Mouse (Mus musculus): Measurements from ENCODE around the gene Ms4a14. TPM values are rescaled to one million over a fixed set of nuclear protein-coding genes. Genes with fewer than 3 reads are reported as not detected.
A peak's percentile ranks its signal among the peaks of the same experiment; 100 is the strongest.
"Not testable (repeated sequence)": the region's sequence is repeated elsewhere in the genome, so short reads cannot be mapped to it uniquely, and the experiment has no call there.

The Ms4a14 gene
- polyA plus RNA-seq, 1 experiment from 2014 or later = not detected

GRCm38 (mm10) chr19:11298939-11299338 is 15.3 kb downstream of the Ms4a14 start:
- WGBS = 48% methylated on average over 2 of the region's 2 CpGs
- Histone ChIP-seq H3K9me3 (replicated peaks) (no peaks in the 10 kb centered on the region), H3K27me3 (ENCODE audit: low read depth, poor library complexity, severe bottlenecking) (no peaks in the 10 kb centered on the region), H3K4me1 (no peaks in the 10 kb centered on the region), H3K27ac (replicated peaks) (no peak overlapping the region), H3K4me3 (no peak overlapping the region), H3K36me3 (no peaks in the 10 kb centered on the region)
- no peak for DNase-seq (ENCODE audit: low spot score)

- DNase-seq (ENCODE audit: low spot score) = peak; percentile 12
- 10% methylated on average over 3 of the region's 3 CpGs for WGBS
- not testable (repeated sequence) for H3K9me3 ChIP-seq (replicated peaks); H3K27me3 ChIP-seq (ENCODE audit: low read depth, poor library complexity, severe bottlenecking); H3K27ac ChIP-seq (replicated peaks); H3K36me3 ChIP-seq; H3K4me1 ChIP-seq
- peak overlapping the region; percentile 48; the same call in 1 of the 2 replicates for H3K4me3 ChIP-seq
Observed at GRCm38 (mm10) chr19:11293616-11294015, 20.6 kb downstream of the Ms4a14 start.

- Histone ChIP-seq H3K9me3 (replicated peaks) (no peaks in the 10 kb centered on the region), H3K27ac (replicated peaks) (peak overlapping the region; percentile 72), H3K4me3 (peak overlapping the region; percentile 48), H3K27me3 (ENCODE audit: low read depth, poor library complexity, severe bottlenecking) (no peaks in the 10 kb centered on the region), H3K36me3 (no peaks in the 10 kb centered on the region), H3K4me1 (no peaks in the 10 kb centered on the region)
- DNase-seq (ENCODE audit: low spot score) = peak; percentile 43
- 11% methylated on average over 12 of the region's 12 CpGs for WGBS
Observed at GRCm38 (mm10) chr19:11292990-11293389, 21.3 kb downstream of the Ms4a14 start.

- H3K36me3 ChIP-seq = no peaks in the 10 kb centered on the region
- no peaks in the 10 kb centered on the region for H3K9me3 ChIP-seq (replicated peaks)
- H3K27me3 ChIP-seq (ENCODE audit: low read depth, poor library complexity, severe bottlenecking) = no peaks in the 10 kb centered on the region
- 96% methylated on average over 2 of the region's 2 CpGs for WGBS
- no peaks in the 10 kb centered on the region for H3K4me1 ChIP-seq
- no peak for DNase-seq (ENCODE audit: low spot score)
- no peak within 1 kb of the TSS for H3K4me3 ChIP-seq
- H3K27ac ChIP-seq (replicated peaks) = no peak within 1 kb of the TSS
Observed at GRCm38 (mm10) chr19:11283773-11284172, 30.5 kb downstream of the Ms4a14 start, which contains the start of gene Ms4a5. Gene Ms4a5, minus strand, starts transcription at chr19:11283873.

GRCm38 (mm10) chr19:11280223-11280622 is 34.0 kb downstream of the Ms4a14 start:
- Histone ChIP-seq H3K27ac (replicated peaks) (no peak overlapping the region), H3K4me3 (no peak overlapping the region), H3K27me3 (ENCODE audit: low read depth, poor library complexity, severe bottlenecking) (no peaks in the 10 kb centered on the region), H3K4me1 (no peaks in the 10 kb centered on the region), H3K36me3 (no peaks in the 10 kb centered on the region), H3K9me3 (replicated peaks) (no peaks in the 10 kb centered on the region)
- no peak for DNase-seq (ENCODE audit: low spot score)
- 88% methylated on average over 3 of the region's 3 CpGs for WGBS

- Histone ChIP-seq H3K9me3 (replicated peaks) (no peaks in the 10 kb centered on the region), H3K4me3 (no peak overlapping the region), H3K4me1 (no peaks in the 10 kb centered on the region), H3K27ac (replicated peaks) (no peak overlapping the region), H3K27me3 (ENCODE audit: low read depth, poor library complexity, severe bottlenecking) (no peaks in the 10 kb centered on the region), H3K36me3 (no peaks in the 10 kb centered on the region)
- 86% methylated on average over 5 of the region's 5 CpGs for whole genome bisulfite sequencing
- no peak for DNase-seq (ENCODE audit: low spot score)
Observed at GRCm38 (mm10) chr19:11276431-11276830, 37.8 kb downstream of the Ms4a14 start.

GRCm38 (mm10) chr19:11266956-11267355 is 47.3 kb downstream of the Ms4a14 start:
- Histone ChIP-seq H3K4me1 (no peaks in the 10 kb centered on the region), H3K27ac (replicated peaks) (no peak overlapping the region), H3K9me3 (replicated peaks) (no peaks in the 10 kb centered on the region), H3K27me3 (ENCODE audit: low read depth, poor library complexity, severe bottlenecking) (no peaks in the 10 kb centered on the region), H3K4me3 (no peak overlapping the region), H3K36me3 (no peaks in the 10 kb centered on the region)
- WGBS = 84% methylated on average over 4 of the region's 4 CpGs
- no peak for DNase-seq (ENCODE audit: low spot score)

- Histone ChIP-seq H3K27ac (replicated peaks) (no peak within 1 kb of the TSS), H3K4me1 (no peaks in the 10 kb centered on the region), H3K9me3 (replicated peaks) (no peaks in the 10 kb centered on the region), H3K4me3 (no peak within 1 kb of the TSS), H3K27me3 (ENCODE audit: low read depth, poor library complexity, severe bottlenecking) (no peaks in the 10 kb centered on the region), H3K36me3 (no peaks in the 10 kb centered on the region)
- 87% methylated on average over 8 of the region's 8 CpGs for WGBS
- no peak for DNase-seq (ENCODE audit: low spot score)
Observed at GRCm38 (mm10) chr19:11266052-11266845, 48.0 kb downstream of the Ms4a14 start, which contains the start of gene Ms4a1. Gene Ms4a1, minus strand, starts transcription at chr19:11266241.

- DNase-seq (ENCODE audit: low spot score) = no peak
- H3K27ac ChIP-seq (replicated peaks) = no peak overlapping the region
- no peak overlapping the region for H3K4me3 ChIP-seq
- 90% methylated on average over 9 of the region's 9 CpGs for WGBS
- H3K9me3 ChIP-seq (replicated peaks) = no peaks in the 10 kb centered on the region
- no peaks in the 10 kb centered on the region for H3K27me3 ChIP-seq (ENCODE audit: low read depth, poor library complexity, severe bottlenecking)
- no peaks in the 10 kb centered on the region for H3K4me1 ChIP-seq
- H3K36me3 ChIP-seq = no peaks in the 10 kb centered on the region
Observed at GRCm38 (mm10) chr19:11264602-11265185, 49.6 kb downstream of the Ms4a14 start.

- DNase-seq (ENCODE audit: low spot score) = no peak
- Histone ChIP-seq H3K27me3 (ENCODE audit: low read depth, poor library complexity, severe bottlenecking) (no peaks in the 10 kb centered on the region), H3K36me3 (no peaks in the 10 kb centered on the region), H3K4me3 (no peak overlapping the region), H3K4me1 (no peaks in the 10 kb centered on the region), H3K27ac (replicated peaks) (no peak overlapping the region), H3K9me3 (replicated peaks) (no peaks in the 10 kb centered on the region)
- WGBS = 89% methylated on average over 3 of the region's 3 CpGs
Observed at GRCm38 (mm10) chr19:11263549-11263948, 50.7 kb downstream of the Ms4a14 start.

- H3K27me3 ChIP-seq (ENCODE audit: low read depth, poor library complexity, severe bottlenecking); H3K9me3 ChIP-seq (replicated peaks); H3K36me3 ChIP-seq; DNase-seq (ENCODE audit: low spot score); H3K4me1 ChIP-seq; H3K27ac ChIP-seq (replicated peaks); H3K4me3 ChIP-seq: not testable (repeated sequence)
- WGBS = 78% methylated on average over 4 of the region's 4 CpGs
Observed at GRCm38 (mm10) chr19:11262932-11263331, 51.3 kb downstream of the Ms4a14 start.

GRCm38 (mm10) chr19:11261522-11261921 is 52.7 kb downstream of the Ms4a14 start:
- Histone ChIP-seq H3K4me3 (no peak overlapping the region), H3K4me1 (no peaks in the 10 kb centered on the region), H3K9me3 (replicated peaks) (no peaks in the 10 kb centered on the region), H3K36me3 (no peaks in the 10 kb centered on the region), H3K27ac (replicated peaks) (no peak overlapping the region), H3K27me3 (ENCODE audit: low read depth, poor library complexity, severe bottlenecking) (no peaks in the 10 kb centered on the region)
- DNase-seq (ENCODE audit: low spot score) = no peak
- 91% methylated on average over 2 of the region's 2 CpGs for WGBS
